Mouse (Mus musculus) C2C12 (cell line): Measurements from ENCODE around the gene Itga10. TPM values are rescaled to one million over a fixed set of nuclear protein-coding genes. Genes with fewer than 3 reads are reported as not detected.

Source experiments
- H3K27me3 ChIP-seq: one replicate; pipeline ENCODE4 v1.6.1; 2011; ENCODE audit not compliant: control insufficient read depth, insufficient read depth, insufficient read length
- H3K36me3 ChIP-seq: one replicate; pipeline ENCODE4 v1.6.1; 2011; ENCODE audit not compliant: control insufficient read depth, insufficient read depth
- H3K4me3 ChIP-seq: one replicate; pipeline ENCODE4 v1.5.1; 2011; ENCODE audit warnings: mild to moderate bottlenecking, control low read depth; ENCODE audit not compliant: poor library complexity, insufficient read depth, severe bottlenecking
- H3K79me2 ChIP-seq: one replicate; pipeline ENCODE4 v1.6.1; 2011; ENCODE audit not compliant: control insufficient read depth, insufficient read depth
- H3K79me3 ChIP-seq: one replicate; pipeline ENCODE4 v1.6.1; 2011; ENCODE audit warnings: low read depth, control low read depth
- H3ac ChIP-seq: one replicate; pipeline ENCODE3; 2011; ENCODE audit warnings: low read depth; ENCODE audit not compliant: control insufficient read depth, insufficient read length
- CEBPB ChIP-seq: IDR thresholded peaks from one replicate; pipeline ENCODE4 v1.6.1; 2011; ENCODE audit warnings: low read depth, mild to moderate bottlenecking, control low read depth, moderate library complexity
- CTCF ChIP-seq: IDR thresholded peaks from one replicate; pipeline ENCODE4 v1.5.1; 2011; ENCODE audit not compliant: control insufficient read depth, insufficient read depth, insufficient read length
- FOSL1 ChIP-seq: IDR thresholded peaks from one replicate; pipeline ENCODE4 v1.8.0; 2011; ENCODE audit warnings: mild to moderate bottlenecking, low read length; ENCODE audit not compliant: poor library complexity, insufficient read depth, severe bottlenecking
- MAX ChIP-seq: IDR thresholded peaks from one replicate; pipeline ENCODE4 v1.6.1; 2011; ENCODE audit warnings: mild to moderate bottlenecking, control low read depth
- MYOD1 ChIP-seq: IDR thresholded peaks from one replicate; pipeline ENCODE4 v1.6.1; 2011; ENCODE audit warnings: low read depth; ENCODE audit not compliant: control insufficient read depth, insufficient read length
- MYOG ChIP-seq: IDR thresholded peaks from one replicate; pipeline ENCODE4 v1.6.1; 2011; ENCODE audit not compliant: control insufficient read depth, insufficient read length; ENCODE audit errors: extremely low read depth
- USF1 ChIP-seq: IDR thresholded peaks from one replicate; pipeline ENCODE4 v1.6.1; 2011; ENCODE audit warnings: low read depth, mild to moderate bottlenecking, control low read depth, moderate library complexity
- long read RNA-seq, 2 experiments: library from polyadenylated mRNA; unstranded; transcript quantifications; one replicate each; pipeline ENCODE4 v2.0.0; 2019 to 2020
- polyA plus RNA-seq: library from polyadenylated mRNA; unstranded; fragments of >200 nt; fragmentation: generic; extraction: Trizol; gene quantifications from one replicate; pipeline ENCODE4 v1.2.1, GENCODE M21; 2012; ENCODE audit warnings: missing spikeins

Itga10 gene
- polyA plus RNA-seq = 1.2 TPM
- long read RNA-seq, experiment 1, partial matches to known transcripts = 0 of 1 reads
- long read RNA-seq, experiment 1, other reads (novel, unspliced or antisense) = 1 of 1 reads
- long read RNA-seq, experiment 2 = 0 reads

GRCm38 (mm10) chr3:96645018-96645649, at the start of gene Itga10:
Itga10 (plus strand) TSS chr3:96645584.
- H3K36me3 ChIP-seq = peaks cover 16% of the 10 kb centered on the region
- no peak within 1 kb of the TSS for H3ac ChIP-seq
- no peak within 1 kb of the TSS for H3K4me3 ChIP-seq
- no peaks in the 10 kb centered on the region for H3K79me2 ChIP-seq
- TF ChIP-seq FOSL1 (no peak), CTCF (peak; percentile 38)
- H3K27me3 ChIP-seq = no peaks in the 10 kb centered on the region
- H3K79me3 ChIP-seq = no peaks in the 10 kb centered on the region

- no peak for TF ChIP-seq MAX
- peak; percentile 43 for TF ChIP-seq MYOD1
- no peak for TF ChIP-seq CTCF
- no peak for TF ChIP-seq CEBPB
- no peak for TF ChIP-seq FOSL1
- no peak for TF ChIP-seq MYOG
- no peak for TF ChIP-seq USF1
- Histone ChIP-seq H3K27me3 (no peaks in the 10 kb centered on the region), H3K4me3 (no peak overlapping the region), H3K36me3 (no peaks in the 10 kb centered on the region), H3K79me3 (no peaks in the 10 kb centered on the region), H3ac (no peak overlapping the region), H3K79me2 (no peaks in the 10 kb centered on the region)
Observed at GRCm38 (mm10) chr3:96595661-96596060, 49.7 kb upstream of the Itga10 start.

DNA sequence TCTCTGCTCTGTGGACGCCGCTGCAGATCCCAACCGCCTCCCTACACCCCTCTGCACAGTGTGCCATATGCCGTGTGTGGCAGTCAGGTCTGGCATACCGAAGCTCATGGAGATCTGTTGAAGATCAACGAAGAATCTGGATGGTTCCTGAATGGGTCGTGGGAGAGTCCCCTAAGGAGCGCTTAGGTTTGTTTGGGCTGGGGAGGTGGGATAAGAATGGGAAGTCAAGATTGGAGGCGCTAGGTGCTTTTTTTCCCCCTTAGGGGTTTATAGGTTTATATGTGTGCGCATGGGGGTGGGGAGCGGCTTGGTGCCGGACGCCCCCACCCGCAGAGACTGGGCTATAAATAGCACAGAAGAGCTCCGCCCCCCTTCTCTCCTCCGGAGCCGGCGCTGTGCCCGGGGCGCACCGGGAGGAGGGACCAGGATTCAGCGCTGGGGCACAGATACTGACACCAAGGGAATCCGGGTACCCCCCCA, 49.1 kb upstream of the Itga10 start, which contains the start of gene Ankrd34a:
Ankrd34a (plus strand) TSS at position 409 of the 480 bp plus-strand sequence.
- H3K79me3 ChIP-seq = peaks cover under 1% of the 10 kb centered on the region
- peaks cover 1% of the 10 kb centered on the region for H3K79me2 ChIP-seq
- H3ac ChIP-seq = peak within 1 kb of the TSS; percentile 45
- H3K36me3 ChIP-seq = no peaks in the 10 kb centered on the region
- no peaks in the 10 kb centered on the region for H3K27me3 ChIP-seq
- peak within 1 kb of the TSS; percentile 21 for H3K4me3 ChIP-seq
- TF ChIP-seq CEBPB (no peak), CTCF (no peak), USF1 (no peak), FOSL1 (no peak), MYOG (no peak), MYOD1 (no peak), MAX (no peak)

- TF ChIP-seq USF1 (no peak), CTCF (no peak)
- H3K79me2 ChIP-seq = peaks cover 7% of the 10 kb centered on the region
- H3K27me3 ChIP-seq = no peaks in the 10 kb centered on the region
- no peak overlapping the region for H3ac ChIP-seq
- H3K4me3 ChIP-seq = peak overlapping the region; percentile 21
- peaks cover 2% of the 10 kb centered on the region for H3K79me3 ChIP-seq
- H3K36me3 ChIP-seq = no peaks in the 10 kb centered on the region
Observed at GRCm38 (mm10) chr3:96596855-96597254, 48.5 kb upstream of the Itga10 start.

DNA sequence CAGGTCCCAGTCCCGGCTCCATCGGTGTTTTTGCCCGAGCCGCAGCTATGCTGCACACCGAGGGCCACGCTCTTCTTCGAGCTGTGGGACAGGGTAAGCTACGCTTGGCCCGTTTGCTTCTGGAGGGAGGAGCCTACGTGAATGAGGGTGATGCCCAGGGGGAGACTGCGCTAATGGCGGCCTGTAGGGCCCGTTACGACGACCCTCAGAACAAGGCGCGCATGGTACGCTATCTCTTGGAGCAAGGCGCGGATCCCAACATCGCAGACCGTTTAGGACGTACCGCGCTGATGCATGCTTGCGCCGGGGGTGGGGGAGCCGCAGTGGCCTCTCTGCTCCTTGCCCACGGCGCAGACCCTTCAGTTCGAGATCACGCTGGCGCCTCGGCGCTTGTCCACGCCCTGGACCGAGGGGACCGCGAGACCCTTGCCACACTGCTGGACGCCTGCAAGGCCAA, 47.9 kb upstream of the Itga10 start:
- Histone ChIP-seq H3K4me3 (peak overlapping the region; percentile 21), H3K79me2 (peaks cover 13% of the 10 kb centered on the region), H3K27me3 (no peaks in the 10 kb centered on the region), H3K36me3 (no peaks in the 10 kb centered on the region), H3K79me3 (peaks cover 4% of the 10 kb centered on the region), H3ac (peak overlapping the region; percentile 45)
- TF ChIP-seq CTCF (no peak), MYOD1 (no peak), FOSL1 (no peak), MAX (no peak), USF1 (no peak), MYOG (no peak), CEBPB (no peak)

GRCm38 (mm10) chr3:96598156-96599068, 47.0 kb upstream of the Itga10 start:
- Histone ChIP-seq H3K27me3 (no peaks in the 10 kb centered on the region), H3K36me3 (no peaks in the 10 kb centered on the region), H3K4me3 (peak overlapping the region; percentile 21), H3K79me2 (peaks cover 23% of the 10 kb centered on the region), H3ac (peak overlapping the region; percentile 51), H3K79me3 (peaks cover 13% of the 10 kb centered on the region)
- TF ChIP-seq MYOG (no peak), USF1 (no peak), FOSL1 (no peak), CEBPB (no peak), CTCF (no peak), MAX (no peak)
